Mouse (Mus musculus) liver, adult 2 months (tissue): ENCODE measurements around the gene Abhd15. TPM values are rescaled to one million over a fixed set of nuclear protein-coding genes. Genes with fewer than 3 reads are reported as not detected.
"Not testable (repeated sequence)": the region's sequence is repeated elsewhere in the genome, so short reads cannot be mapped to it uniquely, and the experiment has no call there.

Experiments
- DNase-seq: peaks from one replicate; pipeline ENCODE4 v3.0.0-alpha.2; 2011; ENCODE audit warnings: low read depth, low spot score; ENCODE audit errors: extremely low read depth
- H3K27ac ChIP-seq: fragments of 200-500 bp; replicated peaks from 2 replicates; pipeline ENCODE4 v1.5.1; 2012; ENCODE audit warnings: low read depth, mild to moderate bottlenecking, control low read depth, inconsistent platforms, low read length; ENCODE audit not compliant: insufficient read depth
- H3K27me3 ChIP-seq: fragments of 200-500 bp; 2 replicates; pipeline ENCODE4 v1.6.1; 2012; ENCODE audit warnings: mild to moderate bottlenecking, moderate library complexity, low read length, inconsistent platforms; ENCODE audit not compliant: control insufficient read depth, insufficient read depth
- H3K36me3 ChIP-seq: fragments of 200-500 bp; 2 replicates; pipeline ENCODE4 v1.6.1; 2012; ENCODE audit warnings: low read length, inconsistent platforms; ENCODE audit not compliant: control insufficient read depth, insufficient read depth
- H3K4me1 ChIP-seq: fragments of 200-500 bp; 2 replicates; pipeline ENCODE4 v1.6.1; 2011; ENCODE audit warnings: low read length; ENCODE audit not compliant: control insufficient read depth, insufficient read depth
- H3K4me3 ChIP-seq: fragments of 200-500 bp; 2 replicates; pipeline ENCODE4 v1.5.1; 2011; ENCODE audit warnings: low read depth, mild to moderate bottlenecking, control low read depth, low read length, moderate library complexity; ENCODE audit not compliant: insufficient read depth
- H3K79me2 ChIP-seq: fragments of 200-500 bp; 2 replicates; pipeline ENCODE4 v1.6.1; 2012; ENCODE audit warnings: inconsistent platforms, mild to moderate bottlenecking, low read length, moderate library complexity; ENCODE audit not compliant: control insufficient read depth, insufficient read depth
- H3K9ac ChIP-seq: fragments of 200-500 bp; 2 replicates; pipeline ENCODE4 v1.6.1; 2012; ENCODE audit warnings: low read depth, mild to moderate bottlenecking, control low read depth, inconsistent platforms, low read length
- CTCF ChIP-seq: fragments of 200-500 bp; IDR thresholded peaks from 2 replicates; pipeline ENCODE4 v1.5.1; 2011; ENCODE audit warnings: low read depth, low read length, control low read depth
- POLR2A ChIP-seq: fragments of 200-500 bp; IDR thresholded peaks from 2 replicates; pipeline ENCODE4 v1.6.1; 2011; ENCODE audit warnings: low read length, control low read depth; ENCODE audit not compliant: insufficient read depth; ENCODE audit errors: extremely low read depth
- WGBS: fragments of 180-500 bp; shearing (Covaris S2); methylation state at CpG from one replicate; pipeline ENCODE4 v1.1.7; 2018; 5-methylcytosine and 5-hydroxymethylcytosine counted together
- polyA plus RNA-seq: library from polyadenylated mRNA; depleted of rRNA; stranded (reverse); fragments of >200 nt; gene quantifications from 2 replicates; pipeline ENCODE4 v1.2.3, GENCODE M21; 2012
- total RNA-seq: library from RNA; depleted of rRNA; stranded (reverse); fragments of >200 nt; gene quantifications from 2 replicates; pipeline ENCODE4 v1.2.3, GENCODE M21; 2014

The Abhd15 gene
- total and polyA plus RNA-seq, 2 experiments, result 32.7 to 43.0 TPM

GRCm38 (mm10) chr11:77516553-77517425 lies 1.9 kb downstream of the Abhd15 start:
- no peak overlapping the region for H3K27ac ChIP-seq
- DNase-seq, result peak; percentile 54
- TF ChIP-seq CTCF, result no peak
- H3K36me3 ChIP-seq, result peaks cover 12% of the 10 kb centered on the region
- H3K79me2 ChIP-seq, result peaks cover 10% of the 10 kb centered on the region; the same call in 1 of the 2 replicates
- H3K27me3 ChIP-seq, result no peaks in the 10 kb centered on the region
- H3K9ac ChIP-seq, result no peak overlapping the region
- peak overlapping the region; percentile 69 for H3K4me3 ChIP-seq
- WGBS, result 38% methylated on average over 5 of the region's 5 CpGs
- H3K4me1 ChIP-seq, result peaks cover 24% of the 10 kb centered on the region

- H3K4me1 ChIP-seq, result peaks cover 18% of the 10 kb centered on the region
- TF ChIP-seq CTCF, result no peak
- no peak for TF ChIP-seq POLR2A
- DNase-seq, result peak; percentile 54
- H3K36me3 ChIP-seq, result peaks cover 12% of the 10 kb centered on the region
- H3K4me3 ChIP-seq, result no peak overlapping the region
- H3K79me2 ChIP-seq, result peaks cover 10% of the 10 kb centered on the region; the same call in 1 of the 2 replicates
- no peak overlapping the region for H3K9ac ChIP-seq
- peak overlapping the region; percentile 4; the same call in 1 of the 2 replicates for H3K27ac ChIP-seq
- no peaks in the 10 kb centered on the region for H3K27me3 ChIP-seq
- WGBS, result 61% methylated on average over 27 of the region's 27 CpGs
Measured at GRCm38 (mm10) chr11:77518051-77518798, 3.3 kb downstream of the Abhd15 start.

- Histone ChIP-seq H3K9ac (no peak within 1 kb of the TSS), H3K27ac (peak within 1 kb of the TSS; percentile 4; the same call in 1 of the 2 replicates), H3K79me2 (peaks cover 13% of the 10 kb centered on the region; the same call in 1 of the 2 replicates), H3K36me3 (peaks cover 14% of the 10 kb centered on the region), H3K4me3 (no peak within 1 kb of the TSS), H3K4me1 (peaks cover 18% of the 10 kb centered on the region), H3K27me3 (no peaks in the 10 kb centered on the region)
- no peak for DNase-seq
- TF ChIP-seq CTCF (no peak), POLR2A (no peak)
- 69% methylated on average over 5 of the region's 5 CpGs for WGBS
Measured at GRCm38 (mm10) chr11:77519043-77519442, 4.1 kb downstream of the Abhd15 start, which contains the start of gene Gm10392. Gm10392 (minus strand) TSS chr11:77519198.

GRCm38 (mm10) chr11:77520601-77521529 lies 5.9 kb downstream of the Abhd15 start:
- no peak overlapping the region for H3K4me3 ChIP-seq
- WGBS, result 78% methylated on average over 5 of the region's 5 CpGs
- H3K4me1 ChIP-seq, result peaks cover 12% of the 10 kb centered on the region
- H3K36me3 ChIP-seq, result peaks cover 14% of the 10 kb centered on the region
- no peak for DNase-seq
- peaks cover 10% of the 10 kb centered on the region; the same call in 1 of the 2 replicates for H3K79me2 ChIP-seq
- no peak overlapping the region for H3K27ac ChIP-seq
- no peak overlapping the region for H3K9ac ChIP-seq
- H3K27me3 ChIP-seq, result no peaks in the 10 kb centered on the region
- no peak for TF ChIP-seq POLR2A
- TF ChIP-seq CTCF, result no peak

- Histone ChIP-seq H3K4me3 (no peak overlapping the region), H3K9ac (no peak overlapping the region), H3K36me3 (peaks cover 5% of the 10 kb centered on the region; the same call in 1 of the 2 replicates), H3K79me2 (0 out of 2 replicates have a peak, but pooled peaks cover 3% of the 10 kb centered on the region), H3K4me1 (no peaks in the 10 kb centered on the region), H3K27ac (no peak overlapping the region), H3K27me3 (no peaks in the 10 kb centered on the region)
- TF ChIP-seq CTCF (no peak; the same call in 1 of the 2 replicates), POLR2A (no peak)
- no peak for DNase-seq
- WGBS, result 84% methylated on average over 3 of the region's 3 CpGs
Measured at GRCm38 (mm10) chr11:77525804-77526486, 11.0 kb downstream of the Abhd15 start.

GRCm38 (mm10) chr11:77528420-77528819 lies 13.5 kb downstream of the Abhd15 start:
- not testable (repeated sequence) for H3K27me3 ChIP-seq, H3K27ac ChIP-seq, H3K4me3 ChIP-seq, H3K9ac ChIP-seq, H3K79me2 ChIP-seq, H3K4me1 ChIP-seq, H3K36me3 ChIP-seq, DNase-seq
- 93% methylated on average over 3 of the region's 3 CpGs for WGBS
